Mouse (Mus musculus): ENCODE measurements around the gene Siah2. TPM values are rescaled to one million over a fixed set of nuclear protein-coding genes. Genes with fewer than 3 reads are reported as not detected.

Gene Siah2
- 10 to 100 TPM; 17.2 to 22.0 TPM for total RNA-seq (2021)
- long read RNA-seq, experiment 1, transcript Siah2-201 (2 exons, 2,511 nt) = major isoform, 32 of 34 reads
- long read RNA-seq, experiment 1, partial matches to known transcripts = 0 of 34 reads
- long read RNA-seq, experiment 1, other reads (novel, unspliced or antisense) = 2 of 34 reads
- long read RNA-seq, experiment 2, transcript Siah2-201 (2 exons, 2,511 nt) = major isoform, 39 of 40 reads
- long read RNA-seq, experiment 2, partial matches to known transcripts = 0 of 40 reads
- long read RNA-seq, experiment 2, other reads (novel, unspliced or antisense) = 1 of 40 reads

DNA sequence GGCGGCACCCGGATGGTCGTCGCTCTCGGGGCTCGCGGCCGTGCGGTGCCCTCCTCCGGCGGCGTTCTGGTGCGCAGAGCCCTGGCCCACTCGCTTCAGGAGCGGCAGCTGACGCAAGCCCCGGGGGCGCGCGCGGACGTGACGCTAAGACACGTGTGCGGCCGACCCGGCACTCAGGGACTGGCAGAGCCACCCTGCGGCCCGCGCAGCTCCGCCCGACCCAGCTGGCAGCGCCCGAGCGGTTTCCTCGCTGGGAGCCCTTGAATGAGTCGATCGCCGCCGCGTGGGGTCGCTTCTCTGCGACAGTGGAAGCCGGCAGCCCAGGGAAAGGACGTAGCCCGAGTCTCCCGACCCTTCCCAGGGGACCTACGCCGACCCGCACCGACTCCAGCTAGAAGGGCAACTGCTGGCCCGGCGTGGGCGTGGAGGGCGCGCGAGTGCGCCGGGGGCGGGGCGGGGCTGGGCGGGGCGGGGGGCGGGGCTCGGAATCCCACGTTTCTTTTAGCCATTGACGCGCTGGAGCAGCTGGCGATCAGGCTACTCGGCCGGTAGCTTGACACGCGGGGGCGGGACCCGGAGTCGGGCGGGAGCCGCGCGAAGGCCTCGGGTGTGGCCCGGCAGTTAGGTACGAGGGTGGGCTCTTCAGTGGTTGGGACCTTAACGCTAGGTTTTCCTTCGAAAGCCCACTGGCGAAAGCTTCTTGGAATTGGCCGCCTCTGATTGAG lies at the start of gene Siah2:
TSS of gene Siah2 (minus strand) at position 404 of the 725 bp plus-strand sequence.
- peak within 1 kb of the TSS; percentile 97 for H3K27ac ChIP-seq
- peak within 1 kb of the TSS; percentile 87 for H3K4me3 ChIP-seq
- DNase-seq (ENCODE audit: extremely low spot score in 1 of 2, low spot score in 2 of 2) = peak; percentile 95
- intact Hi-C loops (cut with DNase I) = loop anchor here (2.0 to 5.0 kb wide), 4 partner anchors 115 to 315 kb away; partner anchors contain the start of genes Med12l, Selenot and Tsc22d2
- TF ChIP-seq CTCF (IDR thresholded peaks at IDR 0.05) = peak; percentile 40

DNA sequence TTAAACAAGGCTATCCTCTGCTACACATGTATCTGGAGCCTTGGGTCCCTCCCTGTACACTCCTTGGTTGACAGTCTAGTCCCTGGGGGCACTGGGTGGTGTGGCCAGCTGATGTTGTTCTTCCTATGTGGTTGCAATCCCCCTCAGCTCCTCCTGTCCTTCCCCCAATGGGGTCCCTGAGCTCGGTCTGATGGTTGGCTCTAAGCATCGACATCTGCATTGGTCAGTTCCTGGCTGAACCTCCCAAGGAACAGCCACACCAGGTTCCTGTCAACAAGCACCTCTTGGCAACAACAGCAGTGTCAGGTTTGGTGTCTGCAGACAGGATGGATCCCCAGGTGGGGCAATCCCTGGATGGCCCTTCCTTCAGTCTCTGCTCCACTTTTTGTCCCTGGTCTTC lies 47.3 kb upstream of the Siah2 start:
- TF ChIP-seq CTCF (IDR thresholded peaks at IDR 0.05) = no peak
- intact Hi-C loops (cut with DNase I) = no loop called here
- DNase-seq (ENCODE audit: extremely low spot score in 1 of 2, low spot score in 2 of 2) = no peak
- Histone ChIP-seq H3K27ac (no peak overlapping the region), H3K4me3 (no peak overlapping the region)

DNA sequence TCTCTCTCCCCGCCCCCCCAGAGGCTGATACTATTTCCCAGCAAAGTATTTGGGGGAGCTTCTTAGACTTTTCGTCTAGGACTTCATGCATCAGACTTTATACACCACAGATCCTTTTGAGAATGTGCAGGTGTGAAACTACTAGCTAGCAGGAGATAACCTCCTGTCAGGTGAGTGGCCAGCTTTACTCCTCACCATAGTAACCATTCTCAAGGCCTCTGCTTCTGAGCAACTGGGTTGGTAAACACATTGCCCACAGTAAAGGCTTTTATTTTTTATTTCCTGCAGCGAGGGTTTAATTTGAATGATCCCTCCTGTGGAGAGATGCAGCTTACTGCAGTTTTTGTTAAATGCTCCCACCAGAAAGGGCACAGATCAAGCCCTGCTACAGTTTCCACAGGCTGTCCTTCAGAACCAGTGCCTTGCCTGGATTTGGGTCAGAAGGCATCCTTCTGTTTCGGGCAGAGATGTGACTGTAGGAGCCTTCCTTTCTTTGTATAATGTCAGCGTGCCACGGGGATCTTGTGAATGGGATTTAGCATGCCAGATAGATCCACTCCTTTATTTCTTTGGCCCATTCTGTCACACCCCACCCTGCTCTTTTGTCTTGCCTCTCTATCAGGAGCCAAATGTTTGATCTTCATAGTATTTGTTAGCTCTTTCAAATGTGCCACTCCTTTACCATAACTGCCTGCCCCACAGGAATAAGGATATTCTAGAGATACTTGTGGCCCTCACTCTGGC lies 46.3 kb upstream of the Siah2 start:
- DNase-seq (ENCODE audit: extremely low spot score in 1 of 2, low spot score in 2 of 2) = no peak
- no peak overlapping the region for H3K27ac ChIP-seq
- H3K4me3 ChIP-seq = no peak overlapping the region
- no peak for TF ChIP-seq CTCF (IDR thresholded peaks at IDR 0.05)
- intact Hi-C loops (cut with DNase I) = no loop called here

DNA sequence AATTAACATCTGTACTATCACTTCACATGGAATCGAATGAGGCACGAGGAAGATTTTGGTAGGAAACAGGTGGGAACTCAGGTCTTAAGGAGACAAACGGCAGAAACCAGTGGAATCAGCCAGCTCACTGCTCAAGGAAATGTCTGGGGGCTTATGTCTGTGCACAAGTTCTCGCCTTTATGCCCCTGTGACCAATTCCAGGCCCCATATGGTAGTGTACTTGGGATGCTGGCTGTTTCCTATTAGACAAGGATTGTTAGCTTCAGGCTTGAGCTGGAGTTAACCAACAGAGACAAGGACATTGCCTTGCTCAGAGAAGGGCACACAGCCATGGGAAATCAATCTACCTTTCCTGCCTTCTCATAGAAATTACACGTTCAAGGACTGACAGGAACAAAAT lies 39.3 kb upstream of the Siah2 start:
- intact Hi-C loops (cut with DNase I) = no loop called here
- H3K27ac ChIP-seq = no peak overlapping the region
- no peak overlapping the region for H3K4me3 ChIP-seq
- no peak for DNase-seq (ENCODE audit: extremely low spot score in 1 of 2, low spot score in 2 of 2)
- no peak for TF ChIP-seq CTCF (IDR thresholded peaks at IDR 0.05)

DNA sequence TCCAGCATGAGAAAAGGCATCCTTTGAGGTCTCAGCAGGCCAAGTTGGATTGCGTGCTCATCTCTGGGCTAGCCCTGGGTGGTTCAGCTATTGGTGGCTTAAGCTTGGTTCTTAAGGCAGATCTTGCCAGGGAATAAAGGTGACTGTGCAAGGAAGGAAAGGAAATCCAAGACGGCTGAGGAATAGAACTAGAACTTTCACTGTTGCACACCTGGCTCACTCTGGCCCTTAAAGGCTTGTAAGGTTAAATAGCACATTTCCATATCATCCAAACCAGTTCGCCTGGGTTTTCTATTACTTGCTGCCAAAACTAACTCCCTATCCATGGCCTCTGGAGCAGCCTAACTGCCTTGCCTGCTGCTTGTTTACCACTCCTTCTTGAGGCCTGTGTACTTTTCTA lies 38.4 kb upstream of the Siah2 start:
- no peak for TF ChIP-seq CTCF (IDR thresholded peaks at IDR 0.05)
- DNase-seq (ENCODE audit: extremely low spot score in 1 of 2, low spot score in 2 of 2) = no peak
- intact Hi-C loops (cut with DNase I) = no loop called here

DNA sequence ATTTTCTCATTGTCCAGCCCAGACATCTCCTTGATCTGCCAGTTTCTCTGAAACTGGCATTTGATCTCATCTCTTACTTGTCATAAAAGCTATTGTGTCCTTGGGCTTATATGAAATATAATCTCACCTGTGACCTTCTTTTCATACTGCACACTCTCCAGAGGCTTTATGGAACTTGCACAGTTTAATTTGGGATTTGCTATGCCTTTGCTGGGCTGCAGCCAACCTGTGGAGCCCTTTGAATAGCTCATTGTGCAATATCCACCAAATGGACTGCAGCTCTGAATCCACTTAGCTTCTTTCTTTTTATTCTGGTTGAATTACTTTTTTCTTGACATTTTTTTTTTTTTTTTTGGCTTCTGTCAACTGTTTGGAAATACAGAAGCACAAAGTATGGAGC lies 37.3 kb upstream of the Siah2 start:
- intact Hi-C loops (cut with DNase I) = no loop called here
- H3K4me3 ChIP-seq = no peak overlapping the region
- no peak for DNase-seq (ENCODE audit: extremely low spot score in 1 of 2, low spot score in 2 of 2)
- H3K27ac ChIP-seq = no peak overlapping the region
- no peak for TF ChIP-seq CTCF (IDR thresholded peaks at IDR 0.05)

More for the DNA sequence above, 38.4 kb upstream of the Siah2 start:
- Histone ChIP-seq H3K4me3 (no peak overlapping the region), H3K27ac (no peak overlapping the region)

DNA sequence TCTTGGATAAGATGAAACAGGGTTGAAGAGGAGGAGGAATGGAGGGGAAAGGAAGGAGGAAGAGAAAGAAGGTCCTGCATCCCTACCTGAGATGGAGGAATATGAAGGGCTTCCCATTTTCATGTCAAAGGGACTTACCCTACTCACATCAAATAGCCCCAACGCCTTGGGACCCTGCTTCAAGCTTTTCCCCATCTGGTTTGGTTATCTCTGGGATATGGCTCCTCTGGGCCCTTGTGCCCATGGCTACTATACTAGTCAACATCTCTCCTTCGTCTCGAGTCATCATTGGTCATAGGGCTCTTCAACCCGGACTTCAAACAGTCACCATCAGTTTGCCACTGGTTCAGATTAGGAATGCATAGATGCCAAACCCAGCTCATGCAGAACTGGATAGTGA lies 35.4 kb upstream of the Siah2 start:
- H3K27ac ChIP-seq = no peak overlapping the region
- DNase-seq (ENCODE audit: extremely low spot score in 1 of 2, low spot score in 2 of 2) = no peak
- no peak for TF ChIP-seq CTCF (IDR thresholded peaks at IDR 0.05)
- no peak overlapping the region for H3K4me3 ChIP-seq
- intact Hi-C loops (cut with DNase I) = loop anchor here (2.0 kb wide), 1 partner anchor 57 kb away; no protein-coding TSS in a partner anchor

DNA sequence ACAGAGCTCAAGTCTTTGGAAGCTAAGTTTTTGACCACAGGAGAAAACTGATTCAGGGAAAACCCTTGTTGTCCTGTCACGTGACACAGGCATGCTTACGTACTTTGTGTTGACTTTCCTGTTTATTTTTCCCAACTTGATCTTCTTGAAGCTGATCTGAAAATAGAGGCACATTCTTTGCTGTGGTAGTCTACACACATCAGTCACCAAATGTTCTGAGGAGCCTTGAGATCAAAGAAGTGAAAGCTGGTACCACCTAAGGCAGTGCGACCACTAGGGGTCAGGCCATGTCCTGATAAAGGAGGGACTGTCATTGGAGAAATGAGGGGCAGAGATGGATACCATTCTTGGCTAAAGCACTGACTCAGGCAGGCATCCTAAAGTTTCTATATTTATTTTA lies 34.8 kb upstream of the Siah2 start:
- Histone ChIP-seq H3K27ac (no peak overlapping the region), H3K4me3 (no peak overlapping the region)
- intact Hi-C loops (cut with DNase I) = loop anchor here (2.0 kb wide), 1 partner anchor 58 kb away; no protein-coding TSS in a partner anchor
- DNase-seq (ENCODE audit: extremely low spot score in 1 of 2, low spot score in 2 of 2) = peak; percentile 31 to 40
- peak; percentile 67 for TF ChIP-seq CTCF (IDR thresholded peaks at IDR 0.05)

DNA sequence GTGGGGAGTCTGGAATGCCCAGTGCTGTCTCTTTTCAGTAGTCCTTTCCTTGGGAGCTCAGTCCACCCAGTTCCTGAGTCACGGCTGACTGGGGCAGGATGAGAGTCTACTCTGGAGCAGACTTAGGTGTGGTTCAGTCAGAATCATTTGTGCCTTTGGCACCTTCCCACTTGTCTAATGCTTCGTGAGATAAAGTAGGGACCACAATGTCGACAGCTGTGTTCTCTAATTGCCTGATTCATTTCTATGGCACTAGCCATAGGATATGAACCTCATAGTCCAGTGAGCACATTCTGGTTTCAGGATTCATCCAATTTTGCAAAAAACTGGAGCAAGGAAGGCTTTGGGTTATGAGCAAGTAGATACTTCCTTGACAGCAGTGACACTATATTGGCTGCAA lies 34.2 kb upstream of the Siah2 start:
- no peak overlapping the region for H3K27ac ChIP-seq
- no peak overlapping the region for H3K4me3 ChIP-seq
- intact Hi-C loops (cut with DNase I) = loop anchor here (2.0 kb wide), 1 partner anchor 58 kb away; no protein-coding TSS in a partner anchor
- TF ChIP-seq CTCF (IDR thresholded peaks at IDR 0.05) = no peak
- no peak for DNase-seq (ENCODE audit: extremely low spot score in 1 of 2, low spot score in 2 of 2)

DNA sequence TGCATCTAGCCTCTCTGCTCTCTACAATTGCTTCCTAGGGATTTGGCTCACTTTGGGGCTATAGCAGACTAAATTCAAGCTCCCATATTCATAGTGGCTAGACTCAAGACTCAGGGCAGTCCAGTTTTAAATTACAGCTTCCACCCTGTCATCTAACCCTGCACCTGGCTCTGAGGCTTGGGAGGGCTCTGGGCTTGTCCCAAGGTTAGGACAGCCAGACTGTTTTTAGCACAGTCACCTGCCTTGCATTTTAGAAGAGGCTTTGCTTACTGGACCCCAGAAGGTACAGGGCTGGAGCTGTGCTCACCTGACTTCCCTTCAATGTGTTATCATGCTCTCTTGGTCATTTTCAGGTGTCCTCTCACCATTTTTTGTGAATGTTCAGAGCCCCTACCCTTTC lies 32.6 kb upstream of the Siah2 start:
- intact Hi-C loops (cut with DNase I) = no loop called here
- no peak overlapping the region for H3K4me3 ChIP-seq
- H3K27ac ChIP-seq = no peak overlapping the region
- TF ChIP-seq CTCF (IDR thresholded peaks at IDR 0.05) = no peak
- no peak for DNase-seq (ENCODE audit: extremely low spot score in 1 of 2, low spot score in 2 of 2)

DNA sequence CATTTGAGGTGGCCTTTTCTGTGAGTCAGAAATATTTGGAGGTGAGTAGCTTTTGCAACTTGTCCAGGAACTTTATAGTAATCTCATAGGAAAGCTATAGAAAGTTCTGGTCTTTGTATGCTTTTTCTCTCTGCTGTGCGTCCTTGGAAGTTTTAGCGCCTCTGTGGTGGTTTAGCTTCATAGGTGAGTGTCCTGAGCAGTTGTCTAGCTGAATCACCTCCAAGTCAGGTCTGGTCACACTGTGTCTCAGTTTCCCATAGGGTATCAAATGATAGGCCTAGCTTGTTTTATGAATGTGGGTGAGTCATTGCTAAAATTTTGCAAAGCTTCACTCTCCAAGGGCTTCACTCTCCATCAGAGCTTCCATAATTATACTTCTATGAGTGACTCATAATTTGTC lies 31.5 kb upstream of the Siah2 start:
- DNase-seq (ENCODE audit: extremely low spot score in 1 of 2, low spot score in 2 of 2) = no peak
- Histone ChIP-seq H3K27ac (no peak overlapping the region), H3K4me3 (no peak overlapping the region)
- intact Hi-C loops (cut with DNase I) = loop anchor here (2.0 kb wide), 1 partner anchor 25 kb away; no protein-coding TSS in a partner anchor
- no peak for TF ChIP-seq CTCF (IDR thresholded peaks at IDR 0.05)
